Mouse (Mus musculus): ENCODE results near the gene Tgfbr3. TPM values are rescaled to one million over a fixed set of nuclear protein-coding genes. Genes with fewer than 3 reads are reported as not detected.

Tgfbr3 gene
- total RNA-seq, 2 experiments from 2014 or later, result 10.8 to 11.3 TPM

GRCm38 (mm10) chr5:107163336-107163735, 126.1 kb downstream of the Tgfbr3 start:
- Histone ChIP-seq H3K4me3 (no peak overlapping the region), H3K27ac (no peak overlapping the region)
- TF ChIP-seq CTCF (IDR thresholded peaks at IDR 0.05), result no peak
- intact Hi-C loops (cut with DNase I), result no loop called here
- DNase-seq (ENCODE audit: extremely low spot score in 1 of 2, low spot score in 2 of 2), result no peak

GRCm38 (mm10) chr5:107162812-107163211, 126.6 kb downstream of the Tgfbr3 start:
- no peak for TF ChIP-seq CTCF (IDR thresholded peaks at IDR 0.05)
- Histone ChIP-seq H3K4me3 (no peak overlapping the region), H3K27ac (no peak overlapping the region)
- DNase-seq (ENCODE audit: extremely low spot score in 1 of 2, low spot score in 2 of 2), result no peak
- intact Hi-C loops (cut with DNase I), result no loop called here

GRCm38 (mm10) chr5:107162319-107162718, 127.1 kb downstream of the Tgfbr3 start:
- no peak overlapping the region for H3K27ac ChIP-seq
- intact Hi-C loops (cut with DNase I), result no loop called here
- no peak for TF ChIP-seq CTCF (IDR thresholded peaks at IDR 0.05)

GRCm38 (mm10) chr5:107159914-107160890, 129.2 kb downstream of the Tgfbr3 start:
- no peak for TF ChIP-seq CTCF (IDR thresholded peaks at IDR 0.05)
- no peak overlapping the region for H3K4me3 ChIP-seq
- H3K27ac ChIP-seq, result no peak overlapping the region
- intact Hi-C loops (cut with DNase I), result no loop called here
- DNase-seq (ENCODE audit: extremely low spot score in 1 of 2, low spot score in 2 of 2), result no peak

More at GRCm38 (mm10) chr5:107162319-107162718, 127.1 kb downstream of the Tgfbr3 start:
- H3K4me3 ChIP-seq, result no peak overlapping the region
- no peak for DNase-seq (ENCODE audit: extremely low spot score in 1 of 2, low spot score in 2 of 2)

- DNase-seq (ENCODE audit: extremely low spot score in 1 of 2, low spot score in 2 of 2), result no peak
- H3K4me3 ChIP-seq, result no peak overlapping the region
- intact Hi-C loops (cut with DNase I), result no loop called here
- H3K27ac ChIP-seq, result no peak overlapping the region
- TF ChIP-seq CTCF (IDR thresholded peaks at IDR 0.05), result no peak
These were observed 130.8 kb downstream of the Tgfbr3 start for GRCm38 (mm10) chr5:107158531-107159178.

DNA sequence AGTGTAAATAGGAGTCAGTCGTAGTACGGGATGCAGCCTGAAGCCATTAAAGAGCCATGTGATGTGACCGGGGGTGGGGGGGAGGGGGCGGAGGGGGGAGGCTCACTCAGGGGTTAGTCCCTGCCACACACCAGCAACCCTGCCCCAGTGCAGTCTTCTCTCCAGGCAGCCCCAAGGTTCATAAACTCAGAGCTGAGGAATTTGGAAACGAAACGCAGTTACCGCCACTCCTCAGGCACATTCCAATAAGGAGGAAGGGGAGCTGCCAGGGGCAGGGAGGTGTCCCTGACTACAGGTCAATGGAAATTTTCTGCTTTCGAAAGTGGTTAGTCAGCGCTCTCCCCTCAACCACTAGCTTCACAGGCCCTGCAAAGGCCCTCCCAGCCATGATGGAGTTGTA, 132.0 kb downstream of the Tgfbr3 start:
- no peak for TF ChIP-seq CTCF (IDR thresholded peaks at IDR 0.05)
- no peak overlapping the region for H3K4me3 ChIP-seq
- no peak overlapping the region for H3K27ac ChIP-seq
- DNase-seq (ENCODE audit: extremely low spot score in 1 of 2, low spot score in 2 of 2), result no peak
- intact Hi-C loops (cut with DNase I), result no loop called here

- H3K27ac ChIP-seq, result no peak overlapping the region
- intact Hi-C loops (cut with DNase I), result no loop called here
These were observed 133.3 kb downstream of the Tgfbr3 start for GRCm38 (mm10) chr5:107156096-107156495.

GRCm38 (mm10) chr5:107152989-107153388, 136.4 kb downstream of the Tgfbr3 start:
- H3K27ac ChIP-seq, result no peak overlapping the region
- intact Hi-C loops (cut with DNase I), result no loop called here
- TF ChIP-seq CTCF (IDR thresholded peaks at IDR 0.05), result no peak
- DNase-seq (ENCODE audit: extremely low spot score in 1 of 2, low spot score in 2 of 2), result no peak
- no peak overlapping the region for H3K4me3 ChIP-seq

More at GRCm38 (mm10) chr5:107156096-107156495, 133.3 kb downstream of the Tgfbr3 start:
- DNase-seq (ENCODE audit: extremely low spot score in 1 of 2, low spot score in 2 of 2), result no peak
- no peak for TF ChIP-seq CTCF (IDR thresholded peaks at IDR 0.05)
- H3K4me3 ChIP-seq, result no peak overlapping the region

- no peak for TF ChIP-seq CTCF (IDR thresholded peaks at IDR 0.05)
- Histone ChIP-seq H3K4me3 (no peak overlapping the region), H3K27ac (no peak overlapping the region)
- intact Hi-C loops (cut with DNase I), result no loop called here
- DNase-seq (ENCODE audit: extremely low spot score in 1 of 2, low spot score in 2 of 2), result no peak
These were observed 138.1 kb downstream of the Tgfbr3 start for GRCm38 (mm10) chr5:107151320-107151719.

GRCm38 (mm10) chr5:107150555-107151312, 138.7 kb downstream of the Tgfbr3 start:
- Histone ChIP-seq H3K27ac (no peak overlapping the region), H3K4me3 (no peak overlapping the region)
- TF ChIP-seq CTCF (IDR thresholded peaks at IDR 0.05), result no peak
- DNase-seq (ENCODE audit: extremely low spot score in 1 of 2, low spot score in 2 of 2), result no peak
- intact Hi-C loops (cut with DNase I), result no loop called here

DNA sequence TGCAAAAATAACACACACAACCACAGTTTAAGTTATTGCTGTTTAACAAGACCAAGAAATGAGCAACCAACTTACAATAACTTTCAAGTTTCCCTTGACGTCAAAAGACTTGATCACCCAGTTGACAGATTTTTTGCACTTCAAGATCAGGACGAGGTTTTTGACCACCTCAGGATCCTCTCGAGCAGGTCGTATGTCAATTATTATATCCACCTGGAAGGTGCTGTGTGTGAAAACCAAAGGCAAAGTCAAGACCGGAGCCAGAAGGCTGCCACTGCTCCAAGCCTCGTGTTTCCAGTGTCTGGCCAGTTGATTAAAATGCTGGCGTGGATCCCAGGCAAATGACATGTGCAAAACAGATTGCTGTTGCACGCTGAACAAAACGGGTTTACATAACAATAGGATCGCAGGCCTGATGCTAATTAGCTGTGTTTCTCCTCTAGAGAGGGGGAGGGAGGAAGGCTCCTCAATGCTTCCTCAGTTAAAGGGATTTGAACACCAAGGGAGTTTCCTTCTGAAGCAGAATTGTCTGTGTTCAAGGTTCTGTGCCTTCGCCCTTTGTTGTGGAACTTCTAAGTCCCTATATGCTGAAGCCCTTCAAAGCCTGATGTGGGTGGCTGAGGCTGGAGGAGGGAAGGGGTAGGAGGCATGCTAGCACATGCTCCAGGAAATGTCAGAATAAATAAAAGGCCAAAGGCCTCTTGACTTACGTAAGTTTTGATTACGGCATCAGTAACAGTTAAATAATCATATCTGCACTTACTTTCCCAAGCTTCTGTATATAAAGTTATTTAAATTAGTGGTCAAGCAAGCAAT, 141.3 kb downstream of the Tgfbr3 start:
- H3K4me3 ChIP-seq, result no peak overlapping the region
- intact Hi-C loops (cut with DNase I), result no loop called here

More for the DNA sequence above, 141.3 kb downstream of the Tgfbr3 start:
- no peak for TF ChIP-seq CTCF (IDR thresholded peaks at IDR 0.05)
- no peak overlapping the region for H3K27ac ChIP-seq
- peak; percentile 35 to 48 for DNase-seq (ENCODE audit: extremely low spot score in 1 of 2, low spot score in 2 of 2)

Data from left cerebral cortex, adult 2 months (tissue).